9 mouse cellular contexts compared by ENCODE assay signal in genomic region chr13:43452843-43453605, GRCm38 (mm10). TPM values are rescaled to one million over a fixed set of nuclear protein-coding genes. Genes with fewer than 3 reads are reported as not detected.
DNase-seq lines count a peak whose midpoint lies in the region; ATAC-seq and TF ChIP-seq lines count a peak whose summit lies in the region.
"Had no signal": no experiment of that assay in that cellular context is flagged by ENCODE, and none has a peak within 500 bp of the region (broad histone marks: within the 10 kb centered on the region; RNA-seq: fewer than 3 reads in every experiment).

No protein-coding gene starts in this region.

- WGBS in hindbrain, embryonic 11.5 days: 34% methylated on average over 7 of the region's 7 CpGs
- WGBS in hindbrain, postnatal 0 days: 22% methylated on average over 7 of the region's 7 CpGs
- 44% methylated on average over 7 of the region's 7 CpGs for WGBS in stomach, embryonic 14.5 days
- WGBS in stomach, postnatal 0 days: 38% methylated on average over 7 of the region's 7 CpGs

- peak; percentile 23 for DNase-seq in adrenal gland, postnatal 14 days
- no peak for DNase-seq in adrenal gland, postnatal 4 days (ENCODE audit: low spot score in 2 of 2)
- peak; percentile 19 for DNase-seq in hindbrain, embryonic 11.5 days (ENCODE audit: low spot score)
- DNase-seq in hindbrain, postnatal 0 days (ENCODE audit: low spot score): no peak
- DNase-seq in stomach, postnatal 0 days (ENCODE audit: low spot score): no peak
- DNase-seq in testis, postnatal 10 days (ENCODE audit: low spot score): no peak
- DNase-seq in left cerebral cortex, adult 11 months (ENCODE audit: low spot score): no peak

- 0 out of 2 replicates have a peak overlapping the region, but pooled peaks have one; percentile 33 for H3K27ac ChIP-seq in hindbrain, embryonic 11.5 days (ENCODE audit: low read depth, low read length)
- no peak overlapping the region for H3K27ac ChIP-seq in hindbrain, postnatal 0 days
- H3K27ac ChIP-seq in stomach, embryonic 14.5 days (ENCODE audit: low read length): peak overlapping the region; percentile 4; the same call in 1 of the 2 replicates
- no peak overlapping the region for H3K27ac ChIP-seq in stomach, postnatal 0 days (replicated peaks)
- H3K27ac ChIP-seq: liver, embryonic 15.5 days had no signal

- 0 out of 2 replicates have a peak, but pooled peaks have one; percentile 38 for ATAC-seq in hindbrain, embryonic 11.5 days (ENCODE audit: low FRiP score)
- no peak for ATAC-seq in hindbrain, postnatal 0 days
- no peak for ATAC-seq in stomach, embryonic 14.5 days (ENCODE audit: insufficient number of reproducible peaks, insufficient read depth, low FRiP score, low read depth)
- no peak for ATAC-seq in stomach, postnatal 0 days (ENCODE audit: low FRiP score, low TSS enrichment)

- H3K4me2 ChIP-seq in hindbrain, embryonic 11.5 days (replicated peaks; ENCODE audit: low read depth, low read length): no peak overlapping the region
- no peak overlapping the region for H3K4me2 ChIP-seq in hindbrain, postnatal 0 days (ENCODE audit: low read depth, low read length)
- H3K4me2 ChIP-seq in stomach, embryonic 14.5 days (replicated peaks; ENCODE audit: low read depth, low read length): no peak overlapping the region
- H3K4me2 ChIP-seq in stomach, postnatal 0 days (replicated peaks; ENCODE audit: low read depth): no peak overlapping the region
- H3K4me2 ChIP-seq: liver, embryonic 15.5 days had no signal

- H3K4me3 ChIP-seq in hindbrain, embryonic 11.5 days (ENCODE audit: low read depth, low read length): no peak overlapping the region
- no peak overlapping the region for H3K4me3 ChIP-seq in hindbrain, postnatal 0 days (ENCODE audit: low read length)
- H3K4me3 ChIP-seq in stomach, embryonic 14.5 days (ENCODE audit: low read depth, low read length): no peak overlapping the region
- no peak overlapping the region for H3K4me3 ChIP-seq in stomach, postnatal 0 days (ENCODE audit: low read depth, low read length)
- H3K4me3 ChIP-seq: liver, embryonic 15.5 days had no signal

- no peak for TF ChIP-seq CTCF in hindbrain, postnatal 0 days (IDR thresholded peaks at IDR 0.05; ENCODE audit: low read depth)
- TF ChIP-seq CTCF in stomach, postnatal 0 days (IDR thresholded peaks at IDR 0.05; ENCODE audit: low read depth): no peak

- H3K9ac ChIP-seq in hindbrain, embryonic 11.5 days (ENCODE audit: low read depth, low read length): no peak overlapping the region
- H3K9ac ChIP-seq in hindbrain, postnatal 0 days (replicated peaks; ENCODE audit: low read length): no peak overlapping the region
- H3K9ac ChIP-seq in stomach, embryonic 14.5 days (replicated peaks; ENCODE audit: low read depth, low read length): no peak overlapping the region
- no peak overlapping the region for H3K9ac ChIP-seq in stomach, postnatal 0 days (ENCODE audit: low read length)
- H3K9ac ChIP-seq: liver, embryonic 15.5 days had no signal

- no peaks in the 10 kb centered on the region for H3K27me3 ChIP-seq in hindbrain, embryonic 11.5 days (ENCODE audit: control insufficient read depth, insufficient read depth, low read length)
- H3K27me3 ChIP-seq in hindbrain, postnatal 0 days (ENCODE audit: insufficient read depth, low read length): no peaks in the 10 kb centered on the region
- no peaks in the 10 kb centered on the region for H3K27me3 ChIP-seq in stomach, embryonic 14.5 days (ENCODE audit: control insufficient read depth, insufficient read depth, low read length)
- no peaks in the 10 kb centered on the region for H3K27me3 ChIP-seq in stomach, postnatal 0 days (ENCODE audit: control insufficient read depth, insufficient read depth, low read length)
- H3K27me3 ChIP-seq: liver, embryonic 15.5 days had no signal

- no peaks in the 10 kb centered on the region for H3K36me3 ChIP-seq in hindbrain, embryonic 11.5 days (ENCODE audit: control insufficient read depth, insufficient read depth, low read length)
- no peaks in the 10 kb centered on the region for H3K36me3 ChIP-seq in hindbrain, postnatal 0 days (ENCODE audit: insufficient read depth, low read length)
- no peaks in the 10 kb centered on the region for H3K36me3 ChIP-seq in stomach, embryonic 14.5 days (ENCODE audit: control insufficient read depth, insufficient read depth, low read length)
- no peaks in the 10 kb centered on the region for H3K36me3 ChIP-seq in stomach, postnatal 0 days (ENCODE audit: control insufficient read depth, insufficient read depth, low read length)
- H3K36me3 ChIP-seq: liver, embryonic 15.5 days had no signal

- no peak for TF ChIP-seq EP300 in stomach, postnatal 0 days (optimal IDR thresholded peaks at IDR 0.05)

- peaks cover 3% of the 10 kb centered on the region; the same call in 1 of the 2 replicates for H3K4me1 ChIP-seq in hindbrain, embryonic 11.5 days (replicated peaks; ENCODE audit: control insufficient read depth, insufficient read depth, low read length)
- H3K4me1 ChIP-seq in hindbrain, postnatal 0 days (ENCODE audit: insufficient read depth, low read length): no peaks in the 10 kb centered on the region
- H3K4me1 ChIP-seq in stomach, embryonic 14.5 days (ENCODE audit: control insufficient read depth, insufficient read depth, low read length): peaks cover 14% of the 10 kb centered on the region; the same call in 1 of the 2 replicates
- no peaks in the 10 kb centered on the region for H3K4me1 ChIP-seq in stomach, postnatal 0 days (replicated peaks; ENCODE audit: control insufficient read depth, insufficient read depth)

- H3K9me3 ChIP-seq in hindbrain, embryonic 11.5 days (ENCODE audit: control insufficient read depth, low read length): no peaks in the 10 kb centered on the region
- no peaks in the 10 kb centered on the region for H3K9me3 ChIP-seq in hindbrain, postnatal 0 days (ENCODE audit: low read length)
- no peaks in the 10 kb centered on the region for H3K9me3 ChIP-seq in stomach, embryonic 14.5 days (ENCODE audit: control insufficient read depth, low read depth, low read length)
- H3K9me3 ChIP-seq in stomach, postnatal 0 days (ENCODE audit: control insufficient read depth, low read length): no peaks in the 10 kb centered on the region
- H3K9me3 ChIP-seq: liver, embryonic 15.5 days had no signal

RNA-seq across cellular contexts. Expression of gene Ranbp9, which starts 28.1 kb away (rescaled TPM):
- 57.1 and 74.2 TPM in 2 replicates for total RNA-seq in adrenal gland, postnatal 14 days (2021)
- 10 to 100 TPM; 57.0 to 62.2 TPM for total RNA-seq in adrenal gland, postnatal 4 days (2021)
- polyA plus RNA-seq in hindbrain, embryonic 11.5 days (2014; fragmentation: Nextera tagmentation; extraction: Ambion mirVana): 13.5 and 22.9 TPM in 2 replicates
- 52.7 and 67.1 TPM in 2 replicates for total RNA-seq in hindbrain, postnatal 0 days (2014; rRNA removed)
- 9.6 and 11.0 TPM in 2 replicates for polyA plus RNA-seq in hindbrain, postnatal 0 days (2015; fragmentation: Nextera tagmentation; extraction: Ambion mirVana)
- 15.5 and 16.8 TPM in 2 replicates for polyA plus RNA-seq in stomach, embryonic 14.5 days (2014; fragmentation: Nextera tagmentation; extraction: Ambion mirVana)
- polyA plus RNA-seq in stomach, postnatal 0 days (2015; fragmentation: Nextera tagmentation; extraction: Ambion mirVana): 7.1 and 7.9 TPM in 2 replicates

RNA-seq across cellular contexts. Expression of gene Nol7, which starts 54.8 kb away (rescaled TPM):
- 107 and 108 TPM in 2 replicates for total RNA-seq in adrenal gland, postnatal 14 days (2021)
- total RNA-seq in adrenal gland, postnatal 4 days (2021): 100 to 1,000 TPM; 140 to 158 TPM
- polyA plus RNA-seq in hindbrain, embryonic 11.5 days (2014; fragmentation: Nextera tagmentation; extraction: Ambion mirVana): 201 and 215 TPM in 2 replicates
- total RNA-seq in hindbrain, postnatal 0 days (2014; rRNA removed): 17.9 and 34.6 TPM in 2 replicates
- 183 and 197 TPM in 2 replicates for polyA plus RNA-seq in hindbrain, postnatal 0 days (2015; fragmentation: Nextera tagmentation; extraction: Ambion mirVana)
- 140 and 147 TPM in 2 replicates for polyA plus RNA-seq in stomach, embryonic 14.5 days (2014; fragmentation: Nextera tagmentation; extraction: Ambion mirVana)
- polyA plus RNA-seq in stomach, postnatal 0 days (2015; fragmentation: Nextera tagmentation; extraction: Ambion mirVana): 118 and 119 TPM in 2 replicates

Comparison
In these comparisons a context has a peak if more than half of its experiments do, and no peak if none do; other contexts are left out.
1. DNase-seq: peak in adrenal gland, postnatal 14 days (single experiment) and hindbrain, embryonic 11.5 days (single experiment); none in adrenal gland, postnatal 4 days (0 of 2), hindbrain, postnatal 0 days (single experiment), stomach, postnatal 0 days (single experiment), testis, postnatal 10 days (single experiment) and left cerebral cortex, adult 11 months (single experiment).
2. H3K27ac ChIP-seq: peak in hindbrain, embryonic 11.5 days (single experiment) and stomach, embryonic 14.5 days (single experiment); none in hindbrain, postnatal 0 days (single experiment) and stomach, postnatal 0 days (single experiment).